Mouse (Mus musculus): ENCODE data around the gene Rin3.

Rin3 gene

GRCm38 (mm10) chr12:102302831-102303351, 20.0 kb downstream of the Rin3 start:
- DNase-seq, result no peak

GRCm38 (mm10) chr12:102303867-102304266, 21.0 kb downstream of the Rin3 start:
- no peak for DNase-seq

GRCm38 (mm10) chr12:102305069-102305836, 22.4 kb downstream of the Rin3 start:
- DNase-seq, result no peak

- DNase-seq, result peak in 1 of 2 experiments; percentile 47
These were observed 25.2 kb downstream of the Rin3 start for GRCm38 (mm10) chr12:102308001-102308456.

- DNase-seq, result peak; percentile 62 to 80
These were observed 25.7 kb downstream of the Rin3 start for GRCm38 (mm10) chr12:102308457-102309011.

GRCm38 (mm10) chr12:102309099-102309799, 26.4 kb downstream of the Rin3 start:
- peak in 1 of 2 experiments; percentile 45 for DNase-seq

GRCm38 (mm10) chr12:102309800-102310195, 26.9 kb downstream of the Rin3 start:
- DNase-seq, result no peak

- DNase-seq, result no peak
These were observed 27.4 kb downstream of the Rin3 start for GRCm38 (mm10) chr12:102310261-102310660.

- no peak for DNase-seq
These were observed 28.6 kb downstream of the Rin3 start for GRCm38 (mm10) chr12:102311454-102311853.

- no peak for DNase-seq
These were observed 36.3 kb downstream of the Rin3 start for GRCm38 (mm10) chr12:102319150-102319549.

- DNase-seq, result no peak
These were observed 37.1 kb downstream of the Rin3 start for GRCm38 (mm10) chr12:102319899-102320298.

- DNase-seq, result no peak
These were observed 37.5 kb downstream of the Rin3 start for GRCm38 (mm10) chr12:102320322-102320721.

GRCm38 (mm10) chr12:102321064-102321728, 38.3 kb downstream of the Rin3 start:
- no peak for DNase-seq

GRCm38 (mm10) chr12:102321855-102322254, 39.0 kb downstream of the Rin3 start:
- no peak for DNase-seq

GRCm38 (mm10) chr12:102323392-102323791, 40.5 kb downstream of the Rin3 start:
- no peak for DNase-seq

GRCm38 (mm10) chr12:102324156-102324885, 41.5 kb downstream of the Rin3 start:
- no peak for DNase-seq

- DNase-seq, result no peak
These were observed 42.0 kb downstream of the Rin3 start for GRCm38 (mm10) chr12:102324886-102325220.

GRCm38 (mm10) chr12:102326753-102327340, 44.0 kb downstream of the Rin3 start:
- DNase-seq, result no peak

- DNase-seq, result no peak
These were observed 44.7 kb downstream of the Rin3 start for GRCm38 (mm10) chr12:102327525-102327924.

- no peak for DNase-seq
These were observed 45.2 kb downstream of the Rin3 start for GRCm38 (mm10) chr12:102328090-102328489.

- DNase-seq, result peak in 1 of 2 experiments; percentile 19
These were observed 47.3 kb downstream of the Rin3 start for GRCm38 (mm10) chr12:102330188-102330587.

GRCm38 (mm10) chr12:102330731-102331130, 47.9 kb downstream of the Rin3 start:
- no peak for DNase-seq

All from thymus, adult 18-20 months (tissue).